Mouse (Mus musculus): ENCODE results near the gene Acp5. TPM values are rescaled to one million over a fixed set of nuclear protein-coding genes. Genes with fewer than 3 reads are reported as not detected.
"Not testable (repeated sequence)": the region's sequence is repeated elsewhere in the genome, so short reads cannot be mapped to it uniquely, and the experiment has no call there.

The Acp5 gene
- polyA plus RNA-seq, 1 experiment = 23.8 TPM

GRCm38 (mm10) chr9:22157516-22158265, 22.2 kb upstream of the Acp5 start:
- TF ChIP-seq GATA1 (IDR thresholded peaks at IDR 0.05; ENCODE audit: borderline replicate concordance, low read length) (no peak), FLI1 (IDR thresholded peaks at IDR 0.05; ENCODE audit: low read length) (no peak)
- peaks cover 25% of the 10 kb centered on the region for H3K4me1 ChIP-seq
- H3K27me3 ChIP-seq (replicated peaks) = peaks cover 3% of the 10 kb centered on the region
- peak overlapping the region; percentile 95 for H3K4me3 ChIP-seq (replicated peaks)
- H3K36me3 ChIP-seq (replicated peaks; ENCODE audit: low read length) = peaks cover 10% of the 10 kb centered on the region
- peaks cover 3% of the 10 kb centered on the region; the same call in 1 of the 2 replicates for H3K9me3 ChIP-seq

- H3K4me1 ChIP-seq = peaks cover 25% of the 10 kb centered on the region
- TF ChIP-seq GATA1 (IDR thresholded peaks at IDR 0.05; ENCODE audit: borderline replicate concordance, low read length) = no peak
- TF ChIP-seq FLI1 (IDR thresholded peaks at IDR 0.05; ENCODE audit: low read length) = no peak
- H3K9me3 ChIP-seq = peaks cover 4% of the 10 kb centered on the region; the same call in 1 of the 2 replicates
- peak within 1 kb of the TSS; percentile 95 for H3K4me3 ChIP-seq (replicated peaks)
- peaks cover 9% of the 10 kb centered on the region for H3K27me3 ChIP-seq (replicated peaks)
- peaks cover 10% of the 10 kb centered on the region for H3K36me3 ChIP-seq (replicated peaks; ENCODE audit: low read length)
Measured at GRCm38 (mm10) chr9:22156497-22157245, 21.2 kb upstream of the Acp5 start, which contains the start of gene Pigyl. Gene Pigyl (plus strand): TSS chr9:22156846.

- Histone ChIP-seq H3K4me1 (peaks cover 25% of the 10 kb centered on the region), H3K4me3 (replicated peaks) (peak overlapping the region; percentile 78), H3K36me3 (replicated peaks; ENCODE audit: low read length) (peaks cover 10% of the 10 kb centered on the region), H3K27me3 (replicated peaks) (peaks cover 9% of the 10 kb centered on the region), H3K9me3 (peaks cover 4% of the 10 kb centered on the region; the same call in 1 of the 2 replicates)
- TF ChIP-seq FLI1 (IDR thresholded peaks at IDR 0.05; ENCODE audit: low read length) = no peak
- TF ChIP-seq GATA1 (IDR thresholded peaks at IDR 0.05; ENCODE audit: borderline replicate concordance, low read length) = no peak
Measured at GRCm38 (mm10) chr9:22155614-22156013, 20.1 kb upstream of the Acp5 start.

GRCm38 (mm10) chr9:22153810-22154209, 18.3 kb upstream of the Acp5 start:
- Histone ChIP-seq H3K9me3 (peaks cover 6% of the 10 kb centered on the region; the same call in 1 of the 2 replicates), H3K4me1 (peaks cover 25% of the 10 kb centered on the region), H3K4me3 (replicated peaks) (no peak overlapping the region), H3K36me3 (replicated peaks; ENCODE audit: low read length) (peaks cover 10% of the 10 kb centered on the region), H3K27me3 (replicated peaks) (peaks cover 10% of the 10 kb centered on the region)
- TF ChIP-seq GATA1 (IDR thresholded peaks at IDR 0.05; ENCODE audit: borderline replicate concordance, low read length) = no peak
- no peak for TF ChIP-seq FLI1 (IDR thresholded peaks at IDR 0.05; ENCODE audit: low read length)

GRCm38 (mm10) chr9:22150946-22151345, 15.4 kb upstream of the Acp5 start:
- Histone ChIP-seq H3K36me3 (replicated peaks; ENCODE audit: low read length) (no peaks in the 10 kb centered on the region), H3K9me3 (peaks cover 16% of the 10 kb centered on the region), H3K4me3 (replicated peaks) (no peak overlapping the region), H3K27me3 (replicated peaks) (peaks cover 13% of the 10 kb centered on the region), H3K4me1 (peaks cover 8% of the 10 kb centered on the region)
- TF ChIP-seq GATA1 (IDR thresholded peaks at IDR 0.05; ENCODE audit: borderline replicate concordance, low read length) (no peak), FLI1 (IDR thresholded peaks at IDR 0.05; ENCODE audit: low read length) (no peak)

- H3K4me1 ChIP-seq; H3K4me3 ChIP-seq (replicated peaks); H3K36me3 ChIP-seq (replicated peaks; ENCODE audit: low read length): not testable (repeated sequence)
- peaks cover 13% of the 10 kb centered on the region for H3K27me3 ChIP-seq (replicated peaks)
- peaks cover 16% of the 10 kb centered on the region for H3K9me3 ChIP-seq
Measured at GRCm38 (mm10) chr9:22150249-22150693, 14.8 kb upstream of the Acp5 start.

- Histone ChIP-seq H3K4me3 (replicated peaks) (no peak overlapping the region), H3K4me1 (no peaks in the 10 kb centered on the region), H3K36me3 (replicated peaks; ENCODE audit: low read length) (no peaks in the 10 kb centered on the region), H3K27me3 (replicated peaks) (peaks cover 13% of the 10 kb centered on the region), H3K9me3 (peaks cover 16% of the 10 kb centered on the region)
- TF ChIP-seq FLI1 (IDR thresholded peaks at IDR 0.05; ENCODE audit: low read length) (no peak), GATA1 (IDR thresholded peaks at IDR 0.05; ENCODE audit: borderline replicate concordance, low read length) (no peak)
Measured at GRCm38 (mm10) chr9:22149426-22150248, 14.1 kb upstream of the Acp5 start.

- Histone ChIP-seq H3K27me3 (replicated peaks) (peaks cover 8% of the 10 kb centered on the region), H3K36me3 (replicated peaks; ENCODE audit: low read length) (no peaks in the 10 kb centered on the region), H3K4me3 (replicated peaks) (no peak overlapping the region), H3K4me1 (peaks cover 10% of the 10 kb centered on the region), H3K9me3 (peaks cover 17% of the 10 kb centered on the region)
- TF ChIP-seq FLI1 (IDR thresholded peaks at IDR 0.05; ENCODE audit: low read length) (no peak), GATA1 (IDR thresholded peaks at IDR 0.05; ENCODE audit: borderline replicate concordance, low read length) (no peak)
Measured at GRCm38 (mm10) chr9:22144304-22144965, 8.9 kb upstream of the Acp5 start.
